Mouse (Mus musculus): ENCODE data around the gene Phactr3. TPM values are rescaled to one million over a fixed set of nuclear protein-coding genes. Genes with fewer than 3 reads are reported as not detected.

The Phactr3 gene
- total and polyA plus RNA-seq, 2 experiments from 2014 or later, result 97.8 to 152 TPM

GRCm38 (mm10) chr2:178204455-178204854 lies 85.7 kb downstream of the Phactr3 start:
- DNase-seq (no peak), ATAC-seq (no peak; the same call in 1 of the 2 replicates)
- Histone ChIP-seq H3K9me3 (ENCODE audit: low read length) (no peaks in the 10 kb centered on the region), H3K27me3 (ENCODE audit: insufficient read depth, low read length) (no peaks in the 10 kb centered on the region), H3K4me1 (ENCODE audit: insufficient read depth) (no peaks in the 10 kb centered on the region), H3K4me2 (ENCODE audit: low read depth) (no peak overlapping the region), H3K36me3 (ENCODE audit: insufficient read depth) (no peaks in the 10 kb centered on the region), H3K4me3 (ENCODE audit: low read depth, low read length) (no peak overlapping the region), H3K27ac (ENCODE audit: low read depth, low read length) (no peak overlapping the region), H3K9ac (no peak overlapping the region)
- WGBS, result 76% methylated on average over 10 of the region's 10 CpGs
- no peak for TF ChIP-seq CTCF (IDR thresholded peaks at IDR 0.05; ENCODE audit: low read depth)

GRCm38 (mm10) chr2:178208186-178208600 lies 89.4 kb downstream of the Phactr3 start:
- no peak overlapping the region for H3K27ac ChIP-seq (ENCODE audit: low read depth, low read length)
- H3K4me1 ChIP-seq (ENCODE audit: insufficient read depth), result no peaks in the 10 kb centered on the region
- H3K9ac ChIP-seq, result no peak overlapping the region
- H3K9me3 ChIP-seq (ENCODE audit: low read length), result no peaks in the 10 kb centered on the region
- no peak for TF ChIP-seq CTCF (IDR thresholded peaks at IDR 0.05; ENCODE audit: low read depth)
- H3K4me3 ChIP-seq (ENCODE audit: low read depth, low read length), result no peak overlapping the region
- DNase-seq (no peak), ATAC-seq (no peak)
- WGBS, result 71% methylated on average over 5 of the region's 5 CpGs
- H3K36me3 ChIP-seq (ENCODE audit: insufficient read depth), result no peaks in the 10 kb centered on the region
- H3K4me2 ChIP-seq (ENCODE audit: low read depth), result no peak overlapping the region
- no peaks in the 10 kb centered on the region for H3K27me3 ChIP-seq (ENCODE audit: insufficient read depth, low read length)

GRCm38 (mm10) chr2:178213826-178214225 lies 95.1 kb downstream of the Phactr3 start:
- Histone ChIP-seq H3K4me2 (ENCODE audit: low read depth) (no peak overlapping the region), H3K9ac (no peak overlapping the region), H3K36me3 (ENCODE audit: insufficient read depth) (no peaks in the 10 kb centered on the region), H3K27ac (ENCODE audit: low read depth, low read length) (no peak overlapping the region), H3K4me1 (ENCODE audit: insufficient read depth) (no peaks in the 10 kb centered on the region), H3K27me3 (ENCODE audit: insufficient read depth, low read length) (no peaks in the 10 kb centered on the region), H3K9me3 (ENCODE audit: low read length) (no peaks in the 10 kb centered on the region), H3K4me3 (ENCODE audit: low read depth, low read length) (no peak overlapping the region)
- WGBS, result 85% methylated on average over 2 of the region's 2 CpGs
- DNase-seq (no peak), ATAC-seq (peak; percentile 73)
- no peak for TF ChIP-seq CTCF (IDR thresholded peaks at IDR 0.05; ENCODE audit: low read depth)

- no peak for DNase-seq
- H3K36me3 ChIP-seq (ENCODE audit: insufficient read depth), result no peaks in the 10 kb centered on the region
These were observed 95.8 kb downstream of the Phactr3 start for GRCm38 (mm10) chr2:178214531-178214930.

GRCm38 (mm10) chr2:178218461-178218860 lies 99.7 kb downstream of the Phactr3 start:
- DNase-seq (no peak), ATAC-seq (no peak)
- WGBS, result 57% methylated on average over 4 of the region's 4 CpGs
- H3K36me3 ChIP-seq (ENCODE audit: insufficient read depth), result no peaks in the 10 kb centered on the region
- no peaks in the 10 kb centered on the region for H3K27me3 ChIP-seq (ENCODE audit: insufficient read depth, low read length)
- no peak overlapping the region for H3K4me3 ChIP-seq (ENCODE audit: low read depth, low read length)
- TF ChIP-seq CTCF (IDR thresholded peaks at IDR 0.05; ENCODE audit: low read depth), result no peak
- H3K9ac ChIP-seq, result no peak overlapping the region
- no peak overlapping the region for H3K27ac ChIP-seq (ENCODE audit: low read depth, low read length)
- H3K4me2 ChIP-seq (ENCODE audit: low read depth), result no peak overlapping the region
- H3K4me1 ChIP-seq (ENCODE audit: insufficient read depth), result no peaks in the 10 kb centered on the region; the same call in 1 of the 2 replicates
- H3K9me3 ChIP-seq (ENCODE audit: low read length), result no peaks in the 10 kb centered on the region

More at GRCm38 (mm10) chr2:178214531-178214930, 95.8 kb downstream of the Phactr3 start:
- Histone ChIP-seq H3K4me1 (ENCODE audit: insufficient read depth) (no peaks in the 10 kb centered on the region; the same call in 1 of the 2 replicates), H3K27ac (ENCODE audit: low read depth, low read length) (no peak overlapping the region), H3K4me3 (ENCODE audit: low read depth, low read length) (no peak overlapping the region), H3K27me3 (ENCODE audit: insufficient read depth, low read length) (no peaks in the 10 kb centered on the region), H3K4me2 (ENCODE audit: low read depth) (no peak overlapping the region), H3K9ac (no peak overlapping the region), H3K9me3 (ENCODE audit: low read length) (no peaks in the 10 kb centered on the region)
- 79% methylated on average over 1 of the region's 1 CpGs for whole genome bisulfite sequencing
- ATAC-seq, result no peak
- TF ChIP-seq CTCF (IDR thresholded peaks at IDR 0.05; ENCODE audit: low read depth), result no peak

- H3K4me3 ChIP-seq (ENCODE audit: low read depth, low read length), result no peak overlapping the region
- no peak for TF ChIP-seq CTCF (IDR thresholded peaks at IDR 0.05; ENCODE audit: low read depth)
- peak; percentile 13 for DNase-seq
- no peak overlapping the region for H3K4me2 ChIP-seq (ENCODE audit: low read depth)
- peak overlapping the region; percentile 66 for H3K27ac ChIP-seq (ENCODE audit: low read depth, low read length)
- H3K9ac ChIP-seq, result no peak overlapping the region
- no peaks in the 10 kb centered on the region for H3K27me3 ChIP-seq (ENCODE audit: insufficient read depth, low read length)
- WGBS, result 55% methylated on average over 5 of the region's 5 CpGs
- peak; percentile 73 for ATAC-seq
- H3K9me3 ChIP-seq (ENCODE audit: low read length), result no peaks in the 10 kb centered on the region
- H3K36me3 ChIP-seq (ENCODE audit: insufficient read depth), result no peaks in the 10 kb centered on the region
- H3K4me1 ChIP-seq (ENCODE audit: insufficient read depth), result no peaks in the 10 kb centered on the region; the same call in 1 of the 2 replicates
These were observed 100.8 kb downstream of the Phactr3 start for GRCm38 (mm10) chr2:178219454-178220147.

- H3K27me3 ChIP-seq (ENCODE audit: insufficient read depth, low read length), result no peaks in the 10 kb centered on the region
- H3K36me3 ChIP-seq (ENCODE audit: insufficient read depth), result no peaks in the 10 kb centered on the region
- no peaks in the 10 kb centered on the region for H3K9me3 ChIP-seq (ENCODE audit: low read length)
- no peaks in the 10 kb centered on the region; the same call in 1 of the 2 replicates for H3K4me1 ChIP-seq (ENCODE audit: insufficient read depth)
- H3K4me3 ChIP-seq (ENCODE audit: low read depth, low read length), result no peak overlapping the region
- TF ChIP-seq CTCF (IDR thresholded peaks at IDR 0.05; ENCODE audit: low read depth), result no peak
- H3K9ac ChIP-seq, result no peak overlapping the region
- ATAC-seq (peak; percentile 74), DNase-seq (peak; percentile 26)
- 34% methylated on average over 3 of the region's 3 CpGs for WGBS
- no peak overlapping the region for H3K4me2 ChIP-seq (ENCODE audit: low read depth)
- peak overlapping the region; percentile 66 for H3K27ac ChIP-seq (ENCODE audit: low read depth, low read length)
These were observed 101.5 kb downstream of the Phactr3 start for GRCm38 (mm10) chr2:178220148-178220717.

All from forebrain, postnatal 0 days (tissue).